In the genomic region with DNA sequence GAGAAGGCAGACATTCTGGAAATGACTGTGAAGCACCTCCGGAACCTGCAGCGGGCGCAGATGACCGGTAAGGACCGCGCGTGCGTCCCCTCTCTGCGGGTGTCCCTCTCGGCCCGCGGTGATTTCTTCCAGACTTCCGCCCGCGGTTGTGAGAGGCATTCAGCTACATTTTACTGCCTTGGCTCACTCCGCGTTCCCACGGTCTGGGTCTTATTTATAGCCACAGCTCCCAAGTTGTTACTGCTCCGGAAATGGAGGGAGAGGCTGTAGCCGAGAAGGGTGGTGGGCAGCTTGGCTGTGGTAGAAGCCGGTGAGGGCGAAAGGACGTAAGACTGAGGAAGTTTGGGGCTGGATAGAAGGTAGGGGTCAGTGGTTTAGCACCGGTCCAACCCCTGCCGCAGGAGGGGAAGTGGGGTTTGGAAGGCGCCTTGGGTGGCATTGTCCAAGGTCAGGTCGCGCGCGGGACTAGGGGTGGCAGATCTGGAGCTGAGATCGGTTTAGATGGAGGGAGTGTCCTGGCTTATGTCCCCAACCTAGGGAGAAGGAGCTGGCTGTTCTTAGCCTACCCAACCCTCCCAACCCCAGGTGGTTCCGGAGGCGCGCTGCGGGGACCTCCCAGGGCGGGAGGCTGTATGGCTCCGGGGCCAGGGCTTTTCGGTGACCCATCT, we compare ENCODE assay signal across 8 mouse cellular contexts. TPM values are rescaled to one million over a fixed set of nuclear protein-coding genes. Genes with fewer than 3 reads are reported as not detected.
DNase-seq lines count a peak whose midpoint lies in the region; ATAC-seq and TF ChIP-seq lines count a peak whose summit lies in the region.

No protein-coding gene starts in this region.

- peaks cover 6% of the 10 kb centered on the region for H3K4me1 ChIP-seq in hindbrain, embryonic 11.5 days (replicated peaks; ENCODE audit: control insufficient read depth, insufficient read depth, low read length)
- H3K4me1 ChIP-seq in midbrain, embryonic 10.5 days: peaks cover 94% of the 10 kb centered on the region
- peaks cover 7% of the 10 kb centered on the region for H3K4me1 ChIP-seq in small intestine, adult 2 months (ENCODE audit: control insufficient read depth, insufficient read depth, insufficient read length, low read length)

- 0 out of 2 replicates have a peak, but pooled peaks have one; percentile 18 for TF ChIP-seq POLR2A in small intestine, adult 2 months (IDR thresholded peaks at IDR 0.05; ENCODE audit: low read depth, low read length)

- H3K4me3 ChIP-seq in hindbrain, embryonic 11.5 days (ENCODE audit: low read depth, low read length): peak overlapping the region; percentile 55
- peak overlapping the region; percentile 67 for H3K4me3 ChIP-seq in midbrain, embryonic 10.5 days
- H3K4me3 ChIP-seq in small intestine, adult 2 months (ENCODE audit: low read depth, low read length): peak overlapping the region; percentile 91

- peak; percentile 42 for DNase-seq in cerebellum, adult 11 months
- DNase-seq in cerebellum, postnatal 14 days: peak; percentile 48 to 58
- peak; percentile 66 to 69 for DNase-seq in frontal cortex, postnatal 36 days (ENCODE audit: low spot score in 2 of 2)
- DNase-seq in hindbrain, embryonic 11.5 days (ENCODE audit: low spot score): peak; percentile 71
- DNase-seq in left cerebral cortex, adult 8-10 months (ENCODE audit: low spot score in 2 of 2): peak; percentile 48 to 57
- peak; percentile 73 for DNase-seq in midbrain, embryonic 10.5 days (ENCODE audit: low spot score)

- WGBS in hindbrain, embryonic 11.5 days: under 1% methylated on average over 38 of the region's 38 CpGs
- WGBS in midbrain, embryonic 10.5 days: 0% methylated on average over 38 of the region's 38 CpGs
- under 1% methylated on average over 38 of the region's 38 CpGs for WGBS in small intestine, adult 2 months

- H3K27ac ChIP-seq in hindbrain, embryonic 11.5 days (ENCODE audit: low read depth, low read length): peak overlapping the region; percentile 60
- H3K27ac ChIP-seq in midbrain, embryonic 10.5 days (replicated peaks): peak overlapping the region; percentile 89
- peak overlapping the region; percentile 93 for H3K27ac ChIP-seq in small intestine, adult 2 months (ENCODE audit: insufficient read depth, low read depth, low read length)

- ATAC-seq in cerebellum, adult (ENCODE audit: insufficient number of reproducible peaks, low FRiP score, low TSS enrichment): no peak
- no peak for ATAC-seq in hindbrain, embryonic 11.5 days (ENCODE audit: low FRiP score)

- H3K36me3 ChIP-seq in hindbrain, embryonic 11.5 days (ENCODE audit: control insufficient read depth, insufficient read depth, low read length): no peaks in the 10 kb centered on the region
- peaks cover 4% of the 10 kb centered on the region; the same call in 1 of the 2 replicates for H3K36me3 ChIP-seq in midbrain, embryonic 10.5 days
- peaks cover 7% of the 10 kb centered on the region for H3K36me3 ChIP-seq in small intestine, adult 2 months (ENCODE audit: control insufficient read depth, insufficient read depth, low read length)

- H3K9ac ChIP-seq in hindbrain, embryonic 11.5 days (ENCODE audit: low read depth, low read length): peak overlapping the region; percentile 66

- H3K9me3 ChIP-seq in hindbrain, embryonic 11.5 days (ENCODE audit: control insufficient read depth, low read length): no peaks in the 10 kb centered on the region
- no peaks in the 10 kb centered on the region for H3K9me3 ChIP-seq in midbrain, embryonic 10.5 days (replicated peaks)

- peaks cover 25% of the 10 kb centered on the region for H3K27me3 ChIP-seq in hindbrain, embryonic 11.5 days (ENCODE audit: control insufficient read depth, insufficient read depth, low read length)
- peaks cover 54% of the 10 kb centered on the region for H3K27me3 ChIP-seq in midbrain, embryonic 10.5 days (ENCODE audit: low read depth, poor library complexity, severe bottlenecking)
- H3K27me3 ChIP-seq in small intestine, adult 2 months (ENCODE audit: control insufficient read depth, insufficient read depth, low read length): no peaks in the 10 kb centered on the region

- TF ChIP-seq CTCF in small intestine, adult 2 months (IDR thresholded peaks at IDR 0.05; ENCODE audit: extremely low read depth, insufficient read length, insufficient replicate concordance, low read depth, low read length): no peak

- peak overlapping the region; percentile 83 for H3K4me2 ChIP-seq in hindbrain, embryonic 11.5 days (replicated peaks; ENCODE audit: low read depth, low read length)

RNA-seq across cellular contexts. Expression of a gene that starts 2.1 kb away (rescaled TPM):
- polyA plus RNA-seq in hindbrain, embryonic 11.5 days (2014; fragmentation: Nextera tagmentation; extraction: Ambion mirVana): 28.8 and 32.9 TPM in 2 replicates
- 10 to 100 TPM; 18.0 to 23.5 (median 18.5) TPM for total RNA-seq in left cerebral cortex, adult 8-10 months (2022)
- 32.2 and 42.5 TPM in 2 replicates for polyA plus RNA-seq in midbrain, embryonic 10.5 days (2016; fragmentation: Nextera tagmentation; extraction: Ambion mirVana)
- polyA plus RNA-seq in small intestine, adult 2 months (2012; rRNA removed): 135 and 295 TPM in 2 replicates
